Mouse (Mus musculus) layer of hippocampus, postnatal 25 days (tissue): ENCODE measurements at regions not wholly inside any gene's neighbourhood (a gene's known extent, or its start where the extent isn't known, plus 50 kb on each side); places are given as distances from the start of the nearest gene placed in this dataset.

Experiments used
- DNase-seq, 2 experiments: peaks; one replicate each; pipeline ENCODE4 v3.0.0; 2022; ENCODE audit warnings: mixed read lengths in 2 of 2, low spot score in 1 of 2; ENCODE audit errors: extremely low spot score in 1 of 2

DNA sequence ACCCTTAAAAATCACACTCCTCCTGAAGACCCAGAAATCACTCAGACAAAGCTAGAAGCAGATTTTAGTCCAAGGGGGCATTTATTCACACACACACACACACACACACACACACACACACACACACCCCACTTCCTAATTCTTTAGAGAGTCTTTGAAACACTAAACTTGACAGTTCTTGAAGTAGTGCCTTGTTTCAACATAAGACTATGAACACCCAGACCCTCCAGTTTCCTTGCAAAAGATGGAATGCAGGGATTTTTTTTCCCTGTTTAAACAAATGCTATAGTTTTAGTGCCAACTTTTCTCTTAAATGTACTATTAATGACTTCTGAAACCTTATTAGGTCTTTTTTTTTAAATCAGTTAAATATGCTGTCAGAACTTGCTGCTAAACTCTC lies 279.2 kb upstream of the Fat1 start:
- DNase-seq, result no peak

DNA sequence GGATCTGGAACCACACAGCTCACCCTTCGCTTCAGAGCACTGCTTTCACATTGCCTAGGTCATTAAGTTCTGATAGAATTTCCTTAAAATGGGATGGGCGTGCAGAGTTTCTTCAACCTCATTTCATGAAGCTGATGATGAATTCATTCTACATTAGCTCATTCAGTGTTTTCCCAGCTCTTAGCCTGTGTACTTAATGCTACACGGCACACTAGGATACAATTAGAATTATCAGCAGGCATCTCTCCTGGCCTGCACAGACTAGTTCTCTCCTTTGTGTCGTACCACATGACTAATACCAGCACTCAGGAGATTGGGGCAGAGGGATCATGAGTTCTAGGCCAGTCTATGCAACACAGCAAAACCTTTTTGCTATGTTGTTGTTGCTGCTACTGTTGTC lies 278.8 kb upstream of the Fat1 start:
- DNase-seq, result no peak

DNA sequence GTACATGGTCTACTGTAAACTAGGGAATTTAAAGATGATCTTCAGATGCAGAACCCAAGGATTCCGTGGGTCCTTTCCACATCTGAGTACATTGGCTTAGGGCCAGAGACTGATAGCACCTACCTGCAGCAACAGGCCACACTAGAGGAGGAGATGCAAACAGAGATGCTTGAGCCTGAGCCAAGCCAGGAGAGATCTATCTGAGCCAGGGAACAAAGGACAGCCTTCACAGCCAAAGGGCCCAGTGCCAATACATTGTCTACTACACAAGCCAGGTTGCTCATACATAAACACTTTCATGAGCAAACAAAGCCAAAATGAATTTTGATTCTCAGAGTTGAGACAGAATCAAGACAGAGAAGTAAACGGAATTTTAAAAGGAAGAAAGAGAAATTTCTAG lies 273.6 kb upstream of the Fat1 start:
- no peak for DNase-seq

DNA sequence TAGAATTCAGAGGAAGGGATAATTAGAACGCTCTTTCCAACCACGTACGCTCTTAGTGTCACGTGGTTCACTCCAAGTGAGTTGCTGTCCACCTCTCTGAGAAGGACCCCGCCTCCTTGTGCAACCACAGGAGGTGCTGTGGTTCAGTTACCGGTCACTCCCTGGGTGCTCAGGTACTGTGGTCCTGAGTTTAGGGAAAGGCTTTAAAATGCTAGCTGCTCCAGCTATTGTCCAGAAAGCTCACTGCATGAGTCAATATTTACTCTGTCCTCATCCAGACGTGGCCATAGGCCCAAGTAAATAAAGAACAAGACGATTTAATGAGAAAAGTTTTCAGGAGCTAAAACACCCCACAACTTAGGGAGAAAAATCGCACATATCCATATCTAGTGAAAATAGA lies 248.1 kb upstream of the Fat1 start:
- no peak for DNase-seq

DNA sequence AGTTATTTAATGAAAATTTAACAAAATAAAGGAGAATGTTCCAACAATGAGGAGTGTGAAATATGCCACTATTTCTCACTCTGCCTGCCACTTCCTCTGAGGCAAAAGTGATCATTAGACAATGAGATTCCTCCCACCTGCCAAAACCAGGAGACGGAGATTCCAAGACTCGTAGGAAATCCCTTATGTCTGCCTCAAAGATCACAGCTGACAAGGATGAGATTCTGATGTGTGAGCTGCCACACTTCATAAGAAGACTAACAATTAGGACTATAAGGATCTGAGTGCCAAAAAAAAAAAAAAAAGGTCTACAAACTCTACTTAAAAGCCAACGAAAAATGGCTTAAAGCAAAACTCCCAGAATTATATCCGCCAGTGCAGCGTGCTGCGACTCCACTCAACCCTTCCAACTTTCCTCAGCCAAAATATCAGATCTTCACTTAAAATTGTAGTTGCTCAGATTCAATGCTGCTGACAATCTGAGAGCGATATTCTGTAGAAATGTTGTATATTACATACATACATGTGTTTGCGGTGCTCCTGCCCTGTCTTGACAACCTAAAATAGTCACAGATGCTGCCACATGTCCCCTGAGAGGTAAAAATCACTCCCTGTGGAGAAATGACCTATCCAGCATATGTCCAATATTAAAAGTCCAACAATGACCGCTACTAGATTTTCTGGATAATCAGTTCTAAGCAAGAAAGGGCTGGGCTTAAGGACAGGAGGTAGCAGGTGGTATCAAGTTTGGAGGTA lies 245.2 kb upstream of the Fat1 start:
- DNase-seq, result no peak

DNA sequence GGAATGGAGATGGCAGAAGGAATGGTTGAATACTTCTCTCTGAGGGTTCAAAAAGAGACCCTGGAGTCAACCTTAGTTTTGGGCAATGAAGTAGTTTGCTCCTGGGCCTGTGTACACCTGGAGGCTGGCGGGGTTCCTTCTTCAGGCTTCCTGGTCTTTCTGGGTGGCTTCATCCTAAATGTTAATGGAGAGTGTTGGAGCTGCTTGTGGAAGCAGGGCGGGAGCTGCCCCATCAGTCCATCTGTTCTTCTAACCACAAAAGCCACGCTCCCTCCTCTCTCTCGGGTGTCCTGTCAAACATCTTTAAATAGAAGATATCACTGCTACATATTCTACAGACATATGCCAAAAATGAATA lies 244.7 kb upstream of the Fat1 start:
- DNase-seq, result no peak

DNA sequence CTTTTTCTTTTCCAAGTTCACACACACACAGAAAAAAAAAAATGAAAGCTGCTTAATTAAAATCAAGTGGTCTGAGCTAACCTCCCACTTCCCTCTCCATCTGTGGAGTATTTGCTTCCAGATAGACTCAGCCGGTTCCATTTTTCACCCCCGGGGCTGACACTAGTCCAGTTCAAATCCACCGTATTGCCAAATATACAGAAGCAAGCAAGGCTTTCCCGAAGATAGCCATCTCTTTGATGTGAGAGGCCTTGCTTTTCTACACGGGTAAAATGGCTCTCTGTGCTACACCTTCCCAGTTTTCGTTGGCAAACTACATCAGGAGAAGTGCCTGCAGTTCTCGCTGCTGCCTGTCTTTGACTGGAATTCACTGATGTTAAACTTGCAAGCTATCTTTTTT lies 244.1 kb upstream of the Fat1 start:
- DNase-seq, result no peak

DNA sequence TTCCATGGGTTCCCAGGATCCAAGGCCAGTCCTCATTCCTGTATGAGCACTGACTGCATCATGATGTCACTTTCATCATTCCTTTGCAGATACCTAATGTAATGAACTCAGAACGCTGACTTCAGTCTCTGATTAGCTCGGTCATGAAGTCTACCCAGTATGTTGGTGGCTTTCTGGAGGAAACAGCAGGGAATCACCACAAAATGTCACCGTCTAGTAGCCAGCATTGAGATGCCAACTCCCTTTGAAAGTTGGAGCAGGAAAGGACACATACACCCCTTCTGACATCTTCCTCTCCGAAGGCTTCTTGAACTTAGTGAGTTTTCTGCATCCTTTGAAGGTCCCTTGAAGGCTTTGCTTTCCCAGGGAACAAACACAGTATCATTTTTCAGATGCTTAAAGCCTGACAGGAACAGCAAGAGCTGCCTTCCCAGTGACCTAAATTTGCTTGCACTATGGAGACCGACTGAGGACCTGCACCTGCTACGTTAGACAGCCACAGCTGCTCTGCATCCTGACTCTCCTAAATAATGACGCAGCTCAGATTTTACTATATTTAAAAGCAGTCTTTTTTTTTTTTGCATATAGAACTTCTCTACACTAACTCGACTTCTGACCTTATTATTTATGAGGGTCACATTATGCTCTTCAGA lies 243.1 kb upstream of the Fat1 start:
- no peak for DNase-seq

DNA sequence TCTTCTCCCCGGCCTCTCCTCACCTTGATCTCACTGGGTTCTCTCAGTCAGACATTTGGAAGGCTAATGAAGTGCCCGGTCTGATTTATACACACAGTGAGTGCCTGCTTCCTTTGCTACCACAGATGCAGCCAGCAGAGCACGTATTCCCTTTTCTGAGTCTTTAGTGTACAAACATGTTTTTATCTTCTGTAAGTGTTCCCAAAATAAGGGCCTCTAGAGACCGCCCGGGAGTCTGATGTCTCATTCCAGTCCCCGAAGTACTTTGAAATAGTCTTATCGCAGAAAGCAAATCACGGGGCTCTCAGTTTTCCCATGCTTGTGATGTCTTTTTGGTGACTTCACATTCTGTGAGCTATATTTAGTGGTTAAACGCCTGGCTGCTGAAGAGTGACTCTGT lies 240.4 kb upstream of the Fat1 start:
- DNase-seq, result no peak

DNA sequence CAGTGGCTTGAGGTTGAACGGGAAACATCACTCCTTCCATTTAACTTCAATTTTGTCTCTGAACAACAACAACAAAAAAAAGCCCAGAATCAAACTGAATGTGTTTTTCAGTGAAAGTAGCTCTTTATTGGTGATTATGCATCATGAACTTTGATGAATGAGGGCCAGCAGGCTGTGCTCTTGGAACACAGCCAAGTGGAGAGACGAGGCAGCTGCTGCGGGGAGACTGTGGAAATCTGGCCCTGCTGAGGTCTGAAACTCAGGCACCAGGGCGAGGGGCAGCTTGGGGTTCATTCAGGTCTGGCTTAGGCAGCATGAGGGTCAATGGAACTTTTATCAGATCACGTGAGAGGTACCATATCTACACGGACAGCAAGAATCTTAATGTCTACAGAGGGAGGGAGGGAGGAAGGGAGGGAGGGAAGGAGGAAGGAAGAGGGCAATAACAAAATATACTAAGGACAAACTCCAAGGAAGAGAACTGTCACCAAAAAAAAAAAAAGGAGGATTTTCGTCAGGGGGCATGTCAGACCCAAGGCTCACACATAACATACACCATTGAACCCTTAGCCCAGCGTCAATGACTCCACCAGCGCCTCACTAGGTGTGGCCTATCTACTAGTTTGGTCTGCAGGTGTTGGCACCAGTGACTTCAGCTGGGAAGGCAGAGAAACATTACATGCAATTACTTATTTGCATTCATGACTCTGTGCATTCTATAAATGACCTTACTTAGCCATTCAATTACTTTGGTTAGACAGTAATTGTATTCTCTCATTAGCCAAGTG lies 239.0 kb upstream of the Fat1 start:
- no peak for DNase-seq

DNA sequence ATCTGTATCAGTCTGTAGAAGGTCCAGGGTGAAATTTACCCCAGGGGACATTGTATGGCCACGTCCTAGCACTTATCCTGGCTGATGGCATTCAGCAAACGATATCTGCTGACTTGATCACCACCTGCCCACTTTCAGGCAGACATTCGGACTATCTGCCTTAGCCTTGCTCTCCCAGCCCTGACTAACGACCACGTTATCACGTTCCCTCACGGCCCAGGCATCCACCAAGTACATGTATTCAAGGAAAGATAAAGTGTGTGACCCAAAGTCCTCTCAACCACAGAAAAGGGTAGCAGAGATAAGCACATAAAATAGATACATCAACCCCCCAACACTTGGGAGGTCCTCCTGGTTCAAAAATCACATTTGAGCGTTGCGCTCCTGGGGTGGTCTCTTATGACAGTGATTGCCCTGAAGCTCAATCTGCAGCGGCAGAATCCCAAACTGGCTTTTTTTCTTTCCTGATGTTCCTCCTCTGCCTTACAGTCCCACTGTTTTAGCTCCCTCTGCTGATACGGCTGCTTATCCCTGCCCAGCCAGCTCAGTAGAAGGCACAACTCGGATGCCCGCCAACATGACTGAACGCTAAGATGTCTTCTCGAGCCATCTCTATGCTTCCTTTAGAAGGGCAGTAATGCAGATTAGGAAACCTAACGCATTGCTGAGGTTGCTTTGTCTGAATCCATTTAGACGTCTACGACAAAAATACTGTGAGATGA lies 235.7 kb upstream of the Fat1 start:
- no peak for DNase-seq

DNA sequence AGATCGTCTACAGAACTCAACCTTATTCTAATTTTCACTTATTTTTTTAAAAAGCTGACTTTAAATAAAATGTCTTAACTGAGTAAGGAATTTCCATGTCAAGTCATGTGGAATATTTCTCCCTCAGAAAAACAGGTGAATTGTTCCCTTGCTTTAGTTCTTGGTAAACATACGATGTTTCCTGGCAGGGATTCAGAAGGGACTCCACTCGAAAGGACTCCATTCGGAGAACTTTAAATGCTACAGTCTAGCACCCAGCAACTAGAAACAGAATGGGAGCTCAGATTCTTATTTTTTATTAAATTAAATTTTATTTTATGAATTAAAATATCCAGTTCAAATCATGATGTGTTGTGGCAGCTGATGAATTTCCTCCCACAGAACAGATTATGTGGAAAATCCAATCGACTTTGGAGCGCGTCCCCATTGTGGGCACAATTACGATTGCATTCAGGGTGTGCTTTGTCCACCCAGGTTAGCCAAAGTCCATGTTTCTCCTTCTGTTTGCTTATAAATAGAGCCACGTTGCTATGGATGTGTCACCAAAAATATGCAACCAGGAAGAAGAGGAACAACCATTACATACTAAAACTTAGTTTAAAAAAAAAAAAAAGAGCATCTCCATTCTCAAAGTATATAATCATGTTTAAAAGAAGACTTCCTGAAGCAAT lies 230.5 kb upstream of the Fat1 start:
- DNase-seq, result no peak

DNA sequence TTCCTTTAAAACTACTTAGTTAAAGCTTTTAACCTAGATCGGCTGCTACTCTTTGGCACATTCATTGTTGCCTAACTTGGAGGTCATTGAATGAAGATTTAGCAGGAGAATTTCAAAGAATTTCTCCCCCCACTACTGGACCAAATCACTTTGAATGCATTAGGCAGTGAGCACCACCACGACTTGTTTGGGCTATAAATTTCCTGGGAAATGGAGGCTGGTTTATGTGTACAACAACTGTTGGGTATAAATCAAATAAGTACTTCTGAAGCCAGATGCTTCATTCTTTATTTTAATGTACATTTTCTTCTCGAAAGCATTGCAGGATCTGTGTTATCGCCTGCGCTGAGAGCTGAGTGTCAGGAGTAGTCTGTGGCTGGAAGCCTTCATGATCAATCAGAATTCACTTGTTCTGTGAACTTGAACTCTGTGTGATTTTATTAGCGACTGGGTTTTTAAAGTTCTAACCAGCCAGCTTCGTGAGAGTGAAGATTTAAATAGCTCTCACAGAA lies 226.5 kb upstream of the Fat1 start:
- no peak for DNase-seq

DNA sequence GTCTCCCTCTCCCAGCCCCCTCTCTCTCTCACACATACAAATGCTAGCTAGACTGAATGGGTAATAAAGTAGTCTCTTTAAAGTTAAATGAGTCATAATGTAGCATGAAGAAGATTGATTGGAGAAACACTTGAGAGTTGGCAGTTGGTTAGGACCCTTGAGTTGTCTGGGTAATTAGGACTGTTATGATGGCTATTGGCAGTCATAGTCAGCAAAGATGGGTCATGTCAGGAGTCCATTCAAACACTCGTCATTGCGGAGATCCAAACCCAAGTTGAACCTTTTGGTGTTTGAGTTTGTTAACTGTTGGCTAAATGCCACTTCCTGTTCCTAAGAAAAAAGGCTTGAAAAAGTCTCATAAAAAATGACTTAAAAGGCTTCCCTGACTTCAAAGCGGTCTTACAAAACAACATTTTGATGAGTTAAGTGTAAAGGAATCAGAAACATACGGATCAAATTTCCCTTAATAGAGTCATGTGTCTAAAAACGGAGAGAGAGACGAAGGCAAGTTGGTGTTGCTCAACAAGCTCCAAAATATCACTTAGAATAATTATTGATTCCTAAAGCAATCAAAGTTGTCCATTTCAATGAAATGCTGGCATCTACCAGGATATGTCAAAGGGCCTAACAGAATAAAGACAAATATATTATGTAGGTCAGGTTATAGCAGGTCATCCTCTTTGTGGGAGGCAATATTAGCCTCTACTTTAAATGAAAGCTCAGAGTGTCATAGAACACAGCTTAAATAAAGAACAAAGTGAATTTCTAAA lies 225.9 kb upstream of the Fat1 start:
- no peak for DNase-seq

DNA sequence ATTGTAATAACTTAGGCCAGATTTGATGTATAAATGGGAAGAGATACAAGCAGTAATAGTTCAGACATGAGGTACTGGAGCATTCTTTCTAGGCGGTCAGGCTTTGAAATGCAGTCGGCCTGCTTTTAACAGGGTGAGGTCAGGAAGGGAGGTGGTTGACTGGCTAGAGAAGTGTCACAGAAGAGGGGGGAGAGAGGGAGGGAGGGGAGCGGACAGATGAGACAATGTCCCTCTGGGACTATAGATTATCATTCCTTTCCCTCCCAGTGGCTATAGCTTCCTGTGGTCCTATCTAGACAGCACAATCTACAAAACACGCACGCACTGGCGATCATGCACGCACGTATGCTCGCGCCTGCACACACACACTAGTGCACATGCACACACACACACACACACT lies 200.7 kb upstream of the Fat1 start:
- DNase-seq, result no peak

DNA sequence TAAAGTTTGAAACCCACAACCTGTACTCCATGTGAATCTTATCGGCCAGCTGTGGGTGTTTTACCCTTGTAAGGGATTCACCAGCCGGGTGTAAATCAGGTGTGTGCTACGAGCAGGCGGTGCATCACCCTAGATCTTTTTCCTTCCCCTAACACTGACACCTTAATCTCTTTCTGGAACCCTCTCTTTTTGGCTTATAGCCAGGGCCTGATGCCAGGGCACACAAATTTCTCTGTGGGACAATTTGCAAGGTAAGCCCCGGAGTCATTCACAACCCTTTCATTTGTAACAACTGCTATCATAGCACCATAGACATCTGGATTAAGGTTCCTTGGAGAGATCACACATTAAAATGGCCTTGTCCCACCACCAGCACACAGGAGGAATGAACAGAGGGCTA lies 199.4 kb upstream of the Fat1 start:
- no peak for DNase-seq

DNA sequence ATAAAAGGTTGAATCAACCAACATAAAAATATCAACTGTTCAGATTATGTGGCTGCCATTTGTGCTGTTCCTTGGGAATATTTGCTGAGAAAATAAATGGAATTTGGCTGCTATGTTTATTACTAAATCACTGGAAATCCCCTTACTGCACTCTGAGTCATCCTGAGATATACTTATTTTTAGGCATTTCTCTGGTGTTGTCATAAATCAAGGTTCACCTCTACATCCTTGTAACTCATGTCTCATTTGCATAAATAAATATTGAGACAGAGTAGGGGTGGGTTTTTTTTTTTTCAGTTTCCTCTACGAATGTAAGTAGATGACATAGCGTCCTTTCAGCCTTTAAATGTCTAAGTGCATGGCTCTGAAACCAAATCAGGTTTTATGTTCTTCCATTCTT lies 191.9 kb upstream of the Fat1 start:
- no peak for DNase-seq

DNA sequence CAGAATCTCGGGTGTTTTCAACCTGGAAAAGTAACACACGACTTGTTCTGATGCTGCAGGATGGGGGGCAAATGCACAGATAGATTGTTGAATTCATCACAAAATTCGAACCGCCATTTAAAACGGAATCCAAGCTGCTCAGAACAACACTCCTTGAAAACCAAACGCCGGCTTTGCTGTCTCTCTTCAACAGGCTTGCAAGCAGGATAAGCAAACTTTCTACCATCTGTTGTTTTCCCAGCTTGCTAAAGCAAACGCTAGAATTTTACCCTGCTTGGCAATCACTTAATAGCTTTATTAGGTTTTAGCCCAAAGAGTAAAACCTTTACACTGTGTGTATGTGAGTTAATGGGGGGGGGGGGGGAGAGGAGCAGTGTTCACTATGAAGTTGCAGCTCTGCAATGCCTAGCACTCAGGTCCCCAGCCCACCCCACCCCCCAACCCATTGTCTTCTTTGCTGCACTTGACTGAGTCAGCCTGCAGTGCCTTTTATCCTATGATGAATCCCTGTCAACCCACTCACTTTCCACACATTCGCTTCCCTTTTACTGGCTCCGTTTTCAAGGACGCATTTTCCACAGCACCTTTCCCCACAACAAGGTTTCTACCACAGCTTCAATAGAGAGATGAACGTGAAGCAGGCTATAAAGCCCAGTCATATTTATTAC lies 190.1 kb upstream of the Fat1 start:
- DNase-seq, result peak in 1 of 2 experiments; percentile 7

DNA sequence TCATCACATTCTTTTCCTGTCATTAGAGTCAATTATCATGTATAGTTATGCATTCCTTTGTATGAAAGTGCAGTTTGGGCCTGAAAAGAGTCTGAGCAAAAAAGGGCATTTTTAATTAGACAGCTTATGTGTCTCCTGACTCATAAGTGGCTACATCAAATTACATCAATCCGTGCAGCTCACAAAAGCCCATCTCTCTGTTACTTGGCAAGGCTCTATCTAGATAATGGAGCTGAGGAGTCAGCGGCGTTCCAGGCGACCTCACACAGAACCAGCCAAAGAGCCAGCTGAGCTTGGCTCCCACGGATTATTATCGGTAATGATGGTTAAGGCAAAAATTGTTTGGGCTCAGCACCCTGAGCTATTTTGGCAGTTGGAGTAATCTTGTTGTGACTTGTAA lies 176.5 kb upstream of the Fat1 start:
- DNase-seq, result no peak
